Mouse (Mus musculus) testis, adult 2 months (tissue): ENCODE measurements at regions not wholly inside any gene's neighbourhood (a gene's known extent, or its start where the extent isn't known, plus 50 kb on each side); places are given as distances from the start of the nearest gene placed in this dataset.

Source experiments
- CTCF ChIP-seq: fragments of 200-500 bp; IDR thresholded peaks from 2 replicates; pipeline ENCODE4 v1.5.1; 2012; ENCODE audit warnings: low read depth, mild to moderate bottlenecking, inconsistent platforms, low read length, moderate library complexity; ENCODE audit not compliant: control insufficient read depth, insufficient read depth, insufficient replicate concordance
- POLR2A ChIP-seq: fragments of 200-500 bp; IDR thresholded peaks from 2 replicates; pipeline ENCODE4 v1.6.1; 2012; ENCODE audit warnings: low read depth, mild to moderate bottlenecking, inconsistent platforms, low read length, moderate library complexity; ENCODE audit not compliant: control insufficient read depth

DNA sequence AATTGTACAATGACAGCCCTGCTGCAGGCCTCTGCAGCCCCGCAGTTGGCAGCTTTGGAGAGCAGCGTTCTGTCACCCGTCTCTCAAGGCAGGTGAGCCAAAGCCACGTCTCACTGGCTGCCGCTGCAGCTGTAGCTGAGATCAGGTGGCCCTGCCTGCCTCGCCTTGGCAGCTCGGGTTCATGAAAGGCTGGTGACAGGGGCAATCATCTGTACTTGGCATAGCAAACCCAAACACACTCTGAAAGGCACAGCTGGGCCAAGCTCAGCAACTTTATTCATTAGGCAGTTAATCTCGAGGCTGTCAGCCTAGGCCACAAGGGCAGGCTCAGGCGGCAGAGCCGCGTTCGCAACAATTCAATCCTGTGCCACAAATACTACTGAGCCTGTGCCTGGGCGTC, 102.0 kb upstream of the Pcdh8 start:
- TF ChIP-seq POLR2A: no peak
- TF ChIP-seq CTCF: no peak
